Mouse (Mus musculus) heart, postnatal 0 days (tissue): ENCODE results near the gene Krt77.

Experiments
- CTCF ChIP-seq: IDR thresholded peaks from 2 replicates; pipeline ENCODE4 v1.5.1; 2016; ENCODE audit warnings: antibody characterized with exemption, control low read depth, low read depth
- EP300 ChIP-seq: IDR thresholded peaks from 2 replicates; pipeline ENCODE4 v1.6.1; 2016; ENCODE audit warnings: antibody characterized with exemption, low read depth

- TF ChIP-seq CTCF (no peak), EP300 (no peak)
These were observed 9.8 kb downstream of the Krt77 start for GRCm38 (mm10) chr15:101859735-101860170.
